Mouse (Mus musculus) myocyte (in vitro differentiated cells): ENCODE data around the gene Nsun7.

Source experiments
- CEBPB ChIP-seq: IDR thresholded peaks from 2 replicates; pipeline ENCODE4 v1.6.1; 2011; ENCODE audit warnings: mild to moderate bottlenecking, moderate library complexity; ENCODE audit not compliant: poor library complexity, insufficient read depth, severe bottlenecking
- MAX ChIP-seq: IDR thresholded peaks from one replicate; pipeline ENCODE4 v1.6.1; 2011; ENCODE audit warnings: low read depth, mild to moderate bottlenecking, control low read depth
- POLR2A ChIP-seq: IDR thresholded peaks from one replicate; pipeline ENCODE4 v1.6.1; 2011; ENCODE audit warnings: low read depth, mild to moderate bottlenecking, control low read depth, moderate library complexity; ENCODE audit not compliant: insufficient read length
- POLR2AphosphoS2 ChIP-seq: IDR thresholded peaks from one replicate; pipeline ENCODE4 v1.6.1; 2011; ENCODE audit warnings: low read depth, control low read depth; ENCODE audit not compliant: insufficient read length
- TCF12 ChIP-seq: IDR thresholded peaks from one replicate; pipeline ENCODE4 v1.6.1; 2011; ENCODE audit warnings: mild to moderate bottlenecking, control low read depth; ENCODE audit not compliant: poor library complexity, insufficient read depth, severe bottlenecking
- USF1 ChIP-seq: IDR thresholded peaks from one replicate; pipeline ENCODE4 v1.6.1; 2011; ENCODE audit warnings: low read depth, mild to moderate bottlenecking, control low read depth, moderate library complexity

- TF ChIP-seq POLR2A (no peak), MAX (no peak), USF1 (no peak), CEBPB (no peak), POLR2AphosphoS2 (no peak), TCF12 (no peak)
These were observed 78.9 kb downstream of the Nsun7 start for GRCm38 (mm10) chr5:66338583-66338982.
